ENCODE assay signal across 8 mouse cellular contexts in the genomic region with DNA sequence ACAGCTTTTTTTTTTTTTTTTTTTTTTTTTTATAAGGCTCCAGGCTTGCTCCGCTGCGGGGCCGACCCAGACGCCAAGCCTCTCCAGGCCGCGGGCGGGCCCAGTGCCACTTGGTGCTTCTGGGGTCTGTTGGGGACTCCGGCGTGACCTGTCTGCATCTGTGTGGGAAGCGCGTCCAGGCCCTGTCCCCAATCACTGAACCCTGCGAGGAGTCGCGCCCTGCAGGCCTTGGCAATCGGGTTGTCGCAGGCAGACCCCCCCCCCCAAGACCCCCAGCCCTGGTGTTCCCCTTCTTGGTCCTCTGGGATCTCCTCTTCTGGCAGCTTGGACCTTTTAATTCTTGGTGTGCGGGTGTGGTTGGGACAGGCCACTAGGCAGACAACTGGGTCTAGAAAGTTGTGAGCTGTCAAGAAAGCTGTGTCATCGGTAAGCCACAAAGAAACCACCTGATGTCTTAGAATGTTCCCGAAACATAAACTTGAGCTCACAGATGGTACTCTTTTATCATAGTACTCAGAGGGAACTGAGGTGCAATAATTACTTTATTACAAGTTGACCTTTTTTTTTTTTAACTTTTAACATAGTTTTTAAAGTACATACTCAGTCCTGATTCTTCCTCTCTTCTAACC. TPM values are rescaled to one million over a fixed set of nuclear protein-coding genes. Genes with fewer than 3 reads are reported as not detected.
DNase-seq lines count a peak whose midpoint lies in the region; ATAC-seq and TF ChIP-seq lines count a peak whose summit lies in the region.

No protein-coding gene starts in this region.

- H3K27ac ChIP-seq in ES-E14 (ENCODE audit: insufficient read depth, low read depth, low read length, poor library complexity, severe bottlenecking) = no peak overlapping the region
- H3K27ac ChIP-seq in limb, embryonic 15.5 days = peak overlapping the region; percentile 87

- DNase-seq in adrenal gland, adult 2 months = peak; percentile 58
- DNase-seq in adrenal gland, adult 8-10 months = no peak
- DNase-seq in ES-E14 (ENCODE audit: low read depth, low spot score) = no peak
- DNase-seq in cerebellum, postnatal 14 days = peak; percentile 61 to 63
- DNase-seq in monocyte, adult 2 months (ENCODE audit: low read depth in 1 of 2, low spot score in 2 of 2) = peak; percentile 12 to 32
- peak; percentile 31 to 50 for DNase-seq in thymus, postnatal 10 days (ENCODE audit: low spot score in 2 of 2)

- in situ Hi-C loops in ES-E14 (cut with MboI; ENCODE audit: low sequenced_read_pairs in 2 of 2, unreplicated experiment in 2 of 2) = no loop called here

- H3K4me3 ChIP-seq in ES-E14 (ENCODE audit: insufficient read depth in 1 of 2, low read depth in 1 of 2, low read length in 2 of 2, poor library complexity in 1 of 2, severe bottlenecking in 1 of 2) = peak overlapping the region; percentile 72 to 93
- peak overlapping the region; percentile 79 for H3K4me3 ChIP-seq in limb, embryonic 15.5 days

- H3K4me2 ChIP-seq in limb, embryonic 15.5 days = peak overlapping the region; percentile 73

- no peaks in the 10 kb centered on the region for H3K27me3 ChIP-seq in limb, embryonic 15.5 days

- peak overlapping the region; percentile 94 for H3K9ac ChIP-seq in ES-E14 (ENCODE audit: insufficient read depth, low read depth, low read length, poor library complexity, severe bottlenecking)
- peak overlapping the region; percentile 82 for H3K9ac ChIP-seq in limb, embryonic 15.5 days

- H3K9me3 ChIP-seq in ES-E14 (ENCODE audit: control insufficient read depth, insufficient read depth, low read depth, low read length) = no peaks in the 10 kb centered on the region
- no peaks in the 10 kb centered on the region for H3K9me3 ChIP-seq in limb, embryonic 15.5 days

- WGBS in limb, embryonic 15.5 days = 1% methylated on average over 19 of the region's 19 CpGs

- no peaks in the 10 kb centered on the region for H3K36me3 ChIP-seq in ES-E14 (ENCODE audit: control insufficient read depth, insufficient read depth, low read length, poor library complexity, severe bottlenecking)
- H3K36me3 ChIP-seq in limb, embryonic 15.5 days = peaks cover 4% of the 10 kb centered on the region; the same call in 1 of the 2 replicates

- peaks cover 0 to 5% of the 10 kb centered on the region in 2 experiments; a peak in 1 of 4 replicates for H3K4me1 ChIP-seq in ES-E14 (ENCODE audit: control insufficient read depth in 2 of 2, insufficient read depth in 2 of 2, low read length in 2 of 2, poor library complexity in 1 of 2)
- 0 out of 2 replicates have a peak, but pooled peaks cover 3% of the 10 kb centered on the region for H3K4me1 ChIP-seq in limb, embryonic 15.5 days

- peak; percentile 35 for ATAC-seq in granulocyte monocyte progenitor cell, adult 5-6 weeks (replicated peaks; ENCODE audit: poor library complexity, severe bottlenecking)
- peak; percentile 32; the same call in 1 of the 2 replicates for ATAC-seq in limb, embryonic 15.5 days (ENCODE audit: insufficient number of reproducible peaks, low FRiP score, low TSS enrichment, low read depth)

TF ChIP-seq in ES-E14, 5 proteins besides CTCF, POLR2A, EP300 and RAD21:
- TF ChIP-seq MAFK (IDR thresholded peaks at IDR 0.05; ENCODE audit: insufficient read depth, low read depth, low read length) (0 out of 2 replicates have a peak, but pooled peaks have one; percentile 17), ZC3H11A (IDR thresholded peaks at IDR 0.05; ENCODE audit: borderline replicate concordance, low read depth, low read length) (no peak)

RNA-seq across cellular contexts. Expression of a gene that starts 1.1 kb away (rescaled TPM):
- 100 to 1,000 TPM in 1 of 2 experiments, 10 to 100 TPM in 1; 70.1 to 134 TPM for total RNA-seq in adrenal gland, adult 2 months (2021)
- 21.2 and 22.0 TPM in 2 replicates for polyA plus RNA-seq in adrenal gland, adult 2 months (2012; rRNA removed)
- total RNA-seq in adrenal gland, adult 8-10 months (2022) = 10 to 100 TPM; 70.3 to 84.9 (median 74.3) TPM
- 44.0 and 50.2 TPM in 2 replicates for total RNA-seq in ES-E14 (2012; rRNA removed)
- 52.0 and 60.8 TPM in 2 replicates for total RNA-seq in granulocyte monocyte progenitor cell, adult 5-6 weeks (2014; fragmentation: Nextera tagmentation)
- total RNA-seq in granulocyte monocyte progenitor cell, adult 5-6 weeks (2017) = 80.2 and 110 TPM in 2 replicates
- 79.4 and 83.2 TPM in 2 replicates for polyA plus RNA-seq in limb, embryonic 15.5 days (2015; fragmentation: Nextera tagmentation; extraction: Ambion mirVana)

Comparison
In these comparisons a context has a peak if more than half of its experiments do, and no peak if none do; other contexts are left out.
1. DNase-seq: peak in adrenal gland, adult 2 months (single experiment), cerebellum, postnatal 14 days (2 of 2), monocyte, adult 2 months (2 of 2) and thymus, postnatal 10 days (2 of 2); none in adrenal gland, adult 8-10 months (single experiment) and ES-E14 (single experiment).